Mouse (Mus musculus) left cerebral cortex, adult 9 months (tissue): Measurements from ENCODE around the gene Wnt9a.
A peak's percentile ranks its signal among the peaks of the same experiment; 100 is the strongest.
"Not testable (repeated sequence)": the region's sequence is repeated elsewhere in the genome, so short reads cannot be mapped to it uniquely, and the experiment has no call there.

Experiments used
- DNase-seq, 2 experiments: peaks; one replicate each; pipeline ENCODE4 v3.0.0; 2022; ENCODE audit warnings: low spot score in 2 of 2

Wnt9a gene

DNA sequence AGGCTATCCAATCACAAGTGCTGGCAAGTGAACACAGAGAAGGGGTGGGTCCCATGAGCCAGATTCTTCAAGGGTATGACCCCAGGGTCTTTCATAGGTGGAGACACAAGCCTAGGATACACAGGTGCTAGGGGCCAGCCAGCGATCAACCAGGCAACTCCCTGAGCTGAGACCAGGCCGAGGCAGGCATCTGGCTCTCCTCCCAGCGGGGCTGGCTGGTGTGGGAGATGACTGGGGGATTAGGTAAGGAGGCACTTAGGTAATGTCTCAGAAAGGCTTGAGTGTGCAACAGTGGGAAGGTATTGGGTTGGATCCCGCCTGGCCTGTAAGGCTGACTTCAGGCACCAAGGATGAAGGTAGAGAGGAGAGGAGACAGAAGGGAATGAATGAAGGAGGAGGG is 28.4 kb downstream of the Wnt9a start:
- no peak for DNase-seq

DNA sequence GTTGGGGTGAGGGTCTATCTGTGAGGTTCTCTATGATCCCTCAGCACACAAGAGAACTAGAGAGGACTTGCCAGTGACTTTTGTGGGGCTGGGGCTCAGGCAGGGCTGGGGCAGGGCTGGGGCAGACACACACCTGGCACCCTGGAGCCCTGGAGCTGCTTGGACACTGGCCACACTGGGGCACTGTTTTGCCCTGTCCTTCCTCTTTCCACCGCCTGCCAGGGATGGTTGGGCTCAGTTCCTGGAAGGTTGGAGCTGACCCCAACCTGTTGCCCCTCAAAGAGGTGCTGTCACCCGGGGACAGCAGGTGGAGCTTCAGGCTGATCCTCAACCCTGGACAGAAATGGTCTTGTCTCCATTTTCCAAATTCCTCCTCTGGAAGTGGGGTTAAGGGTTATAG is 29.2 kb downstream of the Wnt9a start:
- DNase-seq, result no peak

DNA sequence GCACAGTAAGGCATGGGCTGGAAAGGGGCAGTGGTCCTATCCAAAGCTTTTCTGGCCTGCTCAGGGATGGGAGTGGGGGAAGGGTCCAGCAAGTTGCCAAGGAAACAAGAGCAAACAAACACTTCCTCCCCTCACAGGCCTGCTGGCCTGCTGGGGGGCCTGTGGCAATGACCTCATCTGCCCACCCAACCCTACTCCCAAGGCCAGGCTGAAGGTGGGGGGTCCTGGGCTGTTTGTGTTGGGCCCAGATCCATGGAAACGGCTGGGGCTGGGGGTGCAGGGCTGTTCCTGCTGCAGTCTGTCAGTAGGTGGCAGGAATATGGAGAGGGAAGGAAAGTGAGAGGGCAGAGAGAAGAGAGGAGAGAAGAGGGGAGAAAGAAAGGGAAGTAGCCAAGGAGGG is 29.7 kb downstream of the Wnt9a start:
- DNase-seq, result no peak

DNA sequence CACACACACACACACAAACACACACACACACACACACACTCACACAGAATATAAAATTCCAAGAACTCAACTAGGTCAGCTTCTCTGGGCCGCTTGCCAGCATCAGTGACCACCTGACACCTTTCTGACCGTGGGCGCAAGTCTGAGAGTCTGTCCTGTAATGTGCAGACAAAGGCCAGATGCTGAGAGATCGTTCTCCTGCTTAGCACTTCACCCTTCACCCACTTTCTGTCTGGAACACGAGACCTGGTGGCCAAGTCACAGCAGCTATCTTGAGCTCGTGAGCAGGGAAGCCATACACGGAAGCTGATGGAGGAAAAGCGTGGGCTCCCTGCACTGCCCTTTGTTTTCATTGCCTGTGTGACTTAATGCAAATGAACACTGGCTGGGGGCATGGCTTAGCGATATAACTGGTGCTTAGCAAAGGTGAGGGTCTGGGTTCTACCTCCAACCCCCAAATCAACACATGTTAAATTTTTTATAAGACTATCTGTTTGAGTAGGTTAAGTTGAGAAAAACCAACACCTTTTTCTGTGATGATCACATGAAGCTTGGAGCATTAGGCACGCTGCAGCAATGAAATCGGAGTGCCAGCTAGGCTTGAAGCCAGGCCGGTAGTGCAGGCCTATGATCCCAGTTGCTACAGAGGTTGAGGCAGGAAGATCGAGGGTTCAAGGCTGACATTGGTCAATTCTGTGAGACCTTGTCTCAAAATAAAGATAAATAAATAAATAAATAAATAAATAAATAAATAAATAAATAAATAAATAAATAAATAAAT is 31.4 kb downstream of the Wnt9a start:
- DNase-seq, result peak in 1 of 2 experiments; percentile 43

DNA sequence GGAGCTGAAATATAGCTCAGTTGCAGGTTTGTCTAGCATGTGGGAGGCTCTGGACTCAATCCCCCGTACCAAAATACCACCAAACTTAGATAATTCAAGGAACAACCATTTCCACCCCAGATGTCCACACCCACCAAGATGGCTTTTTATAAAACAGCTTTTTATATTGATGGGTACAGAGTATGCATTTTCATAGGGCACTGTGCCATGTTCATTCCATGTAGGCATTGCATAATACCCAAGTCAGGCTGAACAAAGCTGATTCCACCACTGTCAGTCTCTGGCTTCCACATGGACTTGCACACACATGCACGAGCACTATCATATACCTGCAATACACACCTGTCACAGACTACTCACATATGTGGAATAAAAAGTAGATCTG is 32.0 kb downstream of the Wnt9a start:
- peak; percentile 73 to 81 for DNase-seq

DNA sequence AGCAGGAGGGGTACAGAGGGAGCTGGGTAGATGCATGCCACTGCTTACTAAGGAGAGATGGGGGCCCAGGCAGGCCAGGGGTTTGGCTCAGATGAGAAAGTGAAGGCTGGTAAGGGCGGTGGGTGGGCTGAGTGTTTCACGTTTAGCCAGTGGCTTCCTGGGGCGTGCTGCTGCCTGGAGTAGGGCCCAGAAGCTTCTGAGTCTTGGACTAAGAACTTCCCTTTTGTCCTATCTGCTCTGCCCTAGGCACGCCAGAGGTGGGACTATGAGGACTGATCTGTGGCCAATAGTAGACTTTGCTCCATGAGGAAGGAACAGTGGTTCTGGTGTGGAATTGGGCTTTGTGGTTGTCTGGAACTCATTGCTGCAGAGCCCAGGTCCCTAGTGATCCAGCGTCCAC is 36.2 kb downstream of the Wnt9a start:
- no peak for DNase-seq

DNA sequence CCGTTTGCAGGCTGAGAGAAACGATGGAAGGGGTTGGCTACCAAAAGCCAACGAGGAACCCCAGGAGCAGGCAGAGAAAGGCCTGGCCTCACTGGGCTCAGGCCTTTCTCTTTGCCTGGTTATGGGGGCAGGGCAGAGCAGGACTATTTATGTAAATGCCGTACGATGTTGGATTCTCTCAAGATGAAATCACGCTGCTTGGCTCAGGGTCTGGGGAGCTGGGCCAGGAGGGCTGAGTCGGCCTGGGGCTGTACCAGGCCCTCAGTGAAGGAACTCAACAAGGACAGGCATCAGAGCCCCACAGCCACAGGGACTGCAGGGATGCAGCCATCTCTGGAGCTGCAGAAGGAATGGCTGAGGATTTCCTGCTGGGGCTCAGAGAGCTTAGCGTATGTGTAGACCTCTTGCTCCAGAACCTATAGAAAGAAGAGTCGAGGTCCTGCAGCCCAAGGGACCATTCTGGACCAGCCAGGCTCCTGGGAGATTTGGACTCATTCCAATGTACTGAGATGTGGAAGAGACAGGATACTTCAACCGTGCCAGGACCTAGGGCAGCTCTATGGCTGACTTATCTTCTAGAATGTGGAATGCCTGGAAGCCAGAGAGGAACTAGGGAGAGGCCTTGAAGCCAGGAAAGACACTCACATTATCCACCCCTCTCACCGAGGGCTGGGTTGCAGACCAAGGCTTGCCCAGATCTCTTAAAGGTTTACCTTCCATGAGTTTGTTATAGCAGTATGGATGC is 39.6 kb downstream of the Wnt9a start:
- no peak for DNase-seq

DNA sequence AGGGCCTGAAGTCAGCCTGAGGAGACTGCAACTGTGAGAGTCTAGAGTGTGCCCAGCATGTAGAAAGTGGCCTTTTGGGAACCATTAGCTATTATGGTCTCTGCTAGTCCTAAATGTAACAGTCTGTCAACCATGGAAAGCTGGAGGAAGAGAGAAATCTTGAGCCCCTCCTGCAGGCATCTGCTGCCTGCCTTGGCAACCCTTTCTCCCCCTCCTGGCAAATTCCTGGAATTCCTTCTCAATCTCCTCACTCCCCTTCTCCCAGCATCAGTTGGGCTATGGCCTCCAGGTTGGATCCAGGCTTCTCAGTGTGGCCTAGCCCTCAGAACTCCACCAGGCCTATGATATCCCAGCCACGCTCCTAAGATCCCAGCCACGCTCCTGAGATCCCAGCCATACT is 43.6 kb downstream of the Wnt9a start:
- no peak for DNase-seq

DNA sequence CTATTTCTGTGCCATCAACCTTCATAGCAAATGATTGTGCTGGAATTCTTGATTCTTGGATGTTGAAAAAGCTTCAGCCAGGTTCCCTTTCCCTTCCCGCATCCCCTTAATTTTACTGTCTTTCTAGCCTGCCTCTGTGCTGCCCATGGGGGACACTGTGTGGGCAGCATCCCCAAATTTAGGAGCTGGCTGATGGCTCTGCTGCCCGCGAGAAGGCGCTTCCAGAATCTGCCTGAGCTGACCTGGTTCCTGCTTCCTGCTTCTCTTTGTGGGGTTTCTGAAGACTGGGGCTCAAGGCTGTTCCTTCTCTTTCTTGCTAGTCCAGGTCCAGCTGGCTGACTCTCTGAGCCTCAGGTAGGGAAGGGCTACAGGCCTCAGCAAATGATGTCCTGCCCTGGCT is 48.1 kb downstream of the Wnt9a start:
- no peak for DNase-seq

DNA sequence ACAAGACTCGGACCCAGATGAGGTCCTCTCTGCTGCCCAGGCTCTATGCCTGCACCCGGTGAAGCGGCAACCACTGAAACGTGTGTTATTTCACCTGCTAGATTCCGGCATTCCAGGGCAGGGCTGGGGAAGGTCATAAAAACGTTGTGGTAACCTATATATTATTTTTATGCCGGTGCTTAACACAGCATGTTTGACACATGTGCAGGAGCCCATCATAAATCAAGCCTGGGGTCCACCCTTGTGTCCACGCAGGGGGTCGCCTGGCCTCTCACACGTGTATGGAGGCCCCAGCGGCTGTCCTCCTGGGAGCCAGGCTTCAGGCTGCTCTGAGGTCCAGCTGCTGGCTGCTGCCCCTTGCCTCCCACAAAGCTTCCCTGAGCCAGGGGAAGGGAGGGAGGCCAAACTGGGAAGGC is 50.2 kb downstream of the Wnt9a start:
- no peak for DNase-seq

DNA sequence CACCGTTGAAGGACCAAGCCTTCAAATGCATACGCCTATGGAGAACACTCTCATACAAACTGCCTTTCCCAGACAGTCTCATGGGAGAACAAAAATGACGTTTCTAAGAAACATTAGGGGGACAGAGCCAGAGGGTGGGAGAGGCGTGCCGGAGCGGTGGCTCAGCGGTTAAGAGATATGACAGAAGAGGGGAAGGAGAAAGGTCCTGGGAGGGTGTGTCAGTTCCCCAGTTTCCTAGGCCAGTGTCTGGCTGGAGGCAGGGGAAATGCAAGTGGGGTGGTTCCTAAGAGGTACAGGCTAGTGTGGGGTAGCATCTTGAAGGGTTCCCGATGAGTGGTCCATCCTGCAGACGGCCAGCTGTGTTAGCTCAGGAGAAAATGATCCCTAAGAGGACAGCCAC is 54.6 kb downstream of the Wnt9a start:
- DNase-seq, result no peak

DNA sequence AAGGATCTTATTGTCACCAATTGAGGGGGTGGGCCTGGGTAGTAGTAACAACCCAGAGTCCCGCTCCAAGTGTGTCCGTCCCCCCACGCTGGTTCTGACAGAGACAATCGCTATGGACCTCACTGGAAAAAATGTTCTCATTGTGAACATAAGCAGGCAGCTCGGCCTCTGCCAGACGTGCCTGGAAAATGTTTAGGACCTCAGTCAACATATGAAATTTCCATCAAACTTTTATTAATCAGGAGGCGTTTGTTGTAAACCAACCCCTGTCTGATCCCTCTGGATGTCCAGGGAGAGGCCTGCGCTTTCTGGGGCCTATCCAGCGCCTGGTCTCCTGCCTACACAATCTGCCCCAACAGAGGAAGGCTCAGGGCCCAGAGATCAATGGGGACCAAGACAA is 57.3 kb downstream of the Wnt9a start:
- no peak for DNase-seq

DNA sequence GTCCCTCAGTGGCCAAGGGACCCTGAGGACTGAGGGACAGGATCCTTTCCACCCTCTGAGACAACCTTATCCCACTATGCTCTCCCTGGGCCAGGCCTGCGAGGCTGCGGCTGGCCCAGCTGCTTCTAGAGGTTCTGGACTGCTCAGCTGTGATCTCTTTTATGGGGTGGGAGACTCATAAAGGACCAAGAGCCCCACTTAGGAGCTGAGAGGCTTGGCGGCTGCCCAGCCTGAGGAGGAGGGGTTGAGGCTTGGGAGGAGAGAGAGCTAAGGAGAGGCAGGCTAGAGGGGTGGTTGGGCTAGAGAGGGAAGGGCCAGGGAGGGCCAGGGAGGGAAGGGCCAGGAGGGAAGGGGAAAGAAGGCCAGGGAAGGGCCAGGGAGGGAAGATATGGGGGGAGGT is 57.7 kb downstream of the Wnt9a start:
- no peak for DNase-seq

DNA sequence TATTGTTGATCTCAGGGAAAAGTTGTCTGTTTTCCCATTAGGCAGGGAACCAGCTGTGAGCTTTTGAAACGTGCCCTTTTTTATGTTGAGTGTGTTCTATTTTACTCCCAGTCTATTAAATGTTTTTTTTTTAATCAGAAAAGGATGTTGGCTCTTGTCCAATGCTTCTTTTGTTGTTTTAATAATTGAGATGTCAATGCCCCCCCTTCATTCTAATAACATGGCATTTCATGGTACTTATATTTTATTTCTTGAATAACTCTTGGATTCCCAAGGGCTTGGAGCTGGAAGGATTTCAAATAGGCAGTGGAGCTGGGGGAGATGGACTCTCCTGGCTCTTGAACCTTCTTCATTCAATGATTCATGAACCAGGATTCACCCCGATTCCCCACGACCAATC is 59.3 kb downstream of the Wnt9a start:
- no peak for DNase-seq

DNA sequence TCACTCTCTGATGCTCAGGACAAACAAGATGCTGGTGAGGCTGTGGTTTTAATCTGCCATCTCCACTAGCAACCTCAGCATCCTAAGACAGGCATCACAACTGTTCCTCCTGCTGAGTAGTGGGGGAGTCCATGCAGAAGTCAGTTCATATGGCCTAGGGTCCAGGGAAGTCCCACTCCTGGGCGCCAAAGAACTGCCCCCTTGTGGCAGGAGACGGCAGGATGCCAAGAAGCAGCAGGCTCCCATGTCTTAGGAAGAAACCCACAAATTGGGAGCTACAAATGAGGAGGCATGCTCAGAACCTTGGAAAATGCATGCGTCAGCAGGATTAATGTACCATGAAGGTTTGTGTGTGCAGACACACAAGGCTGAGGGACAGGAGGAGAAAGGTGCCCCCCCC is 59.9 kb downstream of the Wnt9a start:
- DNase-seq, result no peak

DNA sequence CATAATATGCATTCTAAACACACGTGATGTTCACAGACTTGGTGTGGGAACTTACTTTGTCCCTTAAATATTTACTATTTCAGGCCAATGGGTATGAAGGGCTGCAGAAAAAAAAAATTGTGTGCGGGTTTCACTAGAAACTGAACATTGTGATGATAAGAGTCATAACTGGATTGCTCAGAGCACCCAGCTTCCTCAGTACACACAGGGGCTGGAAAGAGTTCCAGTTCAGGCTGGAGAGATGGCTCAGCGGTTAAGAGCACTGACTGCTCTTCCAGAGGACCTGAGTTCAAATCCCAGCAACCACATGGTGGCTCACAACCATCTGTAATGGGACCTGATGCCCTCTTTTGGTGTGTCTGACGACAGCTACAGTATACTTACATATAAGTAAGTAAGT is 61.2 kb downstream of the Wnt9a start:
- not testable (repeated sequence) for DNase-seq

DNA sequence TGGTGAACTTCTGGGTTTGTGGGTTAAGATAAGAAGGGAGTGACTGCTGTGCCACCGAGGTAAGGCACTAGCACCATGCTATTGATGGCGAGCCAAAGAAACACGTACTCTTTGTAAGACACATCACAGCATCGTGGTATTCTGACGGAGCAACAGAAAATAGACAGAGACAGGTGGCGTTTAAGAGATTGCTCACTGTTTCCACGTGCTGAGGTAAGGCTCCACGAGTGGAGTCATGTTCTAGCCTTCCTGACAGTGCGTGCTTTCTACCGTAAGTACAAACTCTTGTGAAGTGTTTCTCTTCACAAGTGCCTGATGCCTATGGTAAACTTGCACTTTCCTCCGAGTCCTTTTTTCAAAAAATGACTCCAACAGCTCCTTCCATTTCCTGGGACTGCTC is 63.1 kb downstream of the Wnt9a start:
- no peak for DNase-seq

DNA sequence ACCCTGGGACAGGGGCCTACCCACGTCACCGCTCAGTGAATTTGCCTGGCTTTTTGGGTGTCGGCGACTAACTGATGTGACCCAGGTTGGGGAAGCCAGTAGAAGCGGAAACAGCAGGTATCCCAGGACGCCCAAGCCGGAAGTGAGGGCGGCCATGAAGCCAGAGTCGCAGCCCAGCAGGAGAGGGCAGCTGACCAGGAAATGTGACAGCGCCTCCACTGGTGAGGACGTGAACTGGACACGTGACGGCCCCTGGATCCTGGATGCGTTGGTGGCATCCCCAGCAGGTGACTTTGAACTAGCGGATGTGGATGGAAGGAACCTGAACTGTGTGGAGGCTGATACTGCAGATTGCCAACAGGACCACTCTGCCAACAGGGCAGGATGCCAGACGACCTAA is 68.7 kb downstream of the Wnt9a start, which contains the start of gene Prss38:
Gene Prss38, minus strand, starts transcription at position 183 of the 400 bp plus-strand sequence.
- no peak for DNase-seq

DNA sequence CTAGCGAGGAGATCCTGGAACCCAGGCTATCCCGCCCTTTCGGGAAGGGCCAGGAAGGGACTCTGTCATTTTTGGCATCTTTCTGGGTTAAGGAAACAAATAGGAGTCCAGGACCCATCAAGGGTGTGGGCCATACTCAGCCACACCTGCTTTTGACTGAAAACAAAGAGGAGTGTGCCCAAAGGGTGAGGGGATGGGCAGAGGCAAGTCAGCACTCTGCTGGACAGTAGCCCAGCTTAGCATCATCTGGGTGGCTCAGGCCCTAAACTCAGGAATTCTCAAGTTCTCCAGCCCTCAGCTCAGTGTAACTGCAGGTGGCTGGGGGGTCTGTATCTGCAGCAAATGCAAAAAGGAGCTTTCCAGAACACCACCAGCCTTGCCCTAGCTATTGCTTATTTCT is 71.3 kb downstream of the Wnt9a start:
- no peak for DNase-seq

DNA sequence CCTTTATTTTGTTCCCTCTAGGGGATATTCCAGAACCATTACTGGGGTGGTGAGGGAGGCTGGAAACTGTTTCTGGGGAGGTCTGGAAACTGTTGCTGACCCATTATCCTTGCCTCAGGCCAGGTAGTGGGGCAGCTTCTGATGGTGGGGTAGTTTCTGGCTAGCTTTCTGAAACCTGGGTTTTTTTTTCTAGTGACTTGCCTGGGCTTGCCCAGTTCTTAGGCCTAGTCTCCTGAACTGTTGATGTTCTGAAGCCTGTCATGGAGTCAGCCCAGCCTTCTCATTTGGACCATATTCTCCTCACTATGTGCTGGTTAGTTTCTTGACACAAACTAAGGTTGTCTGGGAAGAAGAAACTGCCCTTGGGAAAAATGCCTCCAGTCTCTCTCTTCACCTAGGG is 72.8 kb downstream of the Wnt9a start:
- no peak for DNase-seq
